Mouse (Mus musculus) liver, embryonic 16.5 days (tissue): ENCODE results near the gene Mertk. TPM values are rescaled to one million over a fixed set of nuclear protein-coding genes. Genes with fewer than 3 reads are reported as not detected.

ENCODE experiments used
- ATAC-seq: fragments of 200-750 bp; cut with Nextera tagmentation; 2 replicates; pipeline ENCODE4 v1.8.0; 2017; ENCODE audit warnings: low read depth, mild to moderate bottlenecking, moderate number of reproducible peaks, moderate library complexity
- H3K27ac ChIP-seq: fragments of 300-500 bp; sonication (generic); 2 replicates; pipeline ENCODE4 v1.5.1; 2014; ENCODE audit warnings: mild to moderate bottlenecking, low read length
- H3K27me3 ChIP-seq: fragments of 300-500 bp; sonication (generic); 2 replicates; pipeline ENCODE4 v1.6.1; 2014; ENCODE audit warnings: low read depth, low read length, mixed read lengths; ENCODE audit not compliant: control insufficient read depth, insufficient read depth
- H3K36me3 ChIP-seq: fragments of 300-500 bp; sonication (generic); 2 replicates; pipeline ENCODE4 v1.6.1; 2014; ENCODE audit warnings: mild to moderate bottlenecking; ENCODE audit not compliant: control insufficient read depth, insufficient read depth
- H3K4me1 ChIP-seq: fragments of 300-500 bp; sonication (generic); 2 replicates; pipeline ENCODE4 v1.6.1; 2014; ENCODE audit warnings: low read depth, low read length, mixed read lengths; ENCODE audit not compliant: control insufficient read depth
- H3K4me2 ChIP-seq: fragments of 300-500 bp; sonication (generic); 2 replicates; pipeline ENCODE4 v1.6.1; 2014; ENCODE audit warnings: low read depth, low read length, mixed read lengths
- H3K4me3 ChIP-seq: fragments of 300-500 bp; sonication (generic); 2 replicates; pipeline ENCODE4 v1.5.1; 2014; ENCODE audit warnings: low read depth, mild to moderate bottlenecking, low read length
- H3K9ac ChIP-seq: fragments of 300-500 bp; sonication (generic); 2 replicates; pipeline ENCODE4 v1.6.1; 2014; ENCODE audit warnings: low read depth, low read length
- H3K9me3 ChIP-seq: fragments of 300-500 bp; sonication (generic); replicated peaks from 2 replicates; pipeline ENCODE4 v1.6.1; 2016; ENCODE audit warnings: low read length; ENCODE audit not compliant: control insufficient read depth
- WGBS: fragments of 180-500 bp; shearing (Covaris S2); extraction: QIAGEN DNeasy Blood & Tissue Kit; methylation state at CpG from one replicate; pipeline ENCODE4 v1.1.7; 2014; ENCODE audit not compliant: insufficient replicate concordance; 5-methylcytosine and 5-hydroxymethylcytosine counted together
- polyA plus RNA-seq: library from polyadenylated mRNA; unstranded; fragments of >200 nt; fragmentation: Nextera tagmentation; extraction: Ambion mirVana; gene quantifications from 2 replicates; pipeline ENCODE4 v1.2.1, GENCODE M21; 2015

The Mertk gene
- polyA plus RNA-seq, 1 experiment from 2014 or later = 7.4 TPM

GRCm38 (mm10) chr2:128729141-128729540 is 30.4 kb downstream of the Mertk start:
- ATAC-seq = no peak
- Histone ChIP-seq H3K9me3 (no peaks in the 10 kb centered on the region), H3K27ac (no peak overlapping the region), H3K27me3 (no peaks in the 10 kb centered on the region), H3K4me3 (no peak overlapping the region), H3K4me1 (no peaks in the 10 kb centered on the region), H3K36me3 (no peaks in the 10 kb centered on the region), H3K9ac (no peak overlapping the region), H3K4me2 (no peak overlapping the region)
- 69% methylated on average over 7 of the region's 7 CpGs for WGBS

- Histone ChIP-seq H3K27ac (no peak overlapping the region), H3K9me3 (no peaks in the 10 kb centered on the region), H3K9ac (no peak overlapping the region), H3K27me3 (no peaks in the 10 kb centered on the region), H3K4me3 (no peak overlapping the region), H3K36me3 (no peaks in the 10 kb centered on the region), H3K4me2 (no peak overlapping the region), H3K4me1 (no peaks in the 10 kb centered on the region)
- WGBS = 67% methylated on average over 10 of the region's 10 CpGs
- no peak for ATAC-seq
Observed at GRCm38 (mm10) chr2:128731514-128731913, 32.8 kb downstream of the Mertk start.

- Histone ChIP-seq H3K4me3 (no peak overlapping the region), H3K27me3 (no peaks in the 10 kb centered on the region), H3K9me3 (no peaks in the 10 kb centered on the region), H3K36me3 (no peaks in the 10 kb centered on the region), H3K9ac (no peak overlapping the region), H3K27ac (no peak overlapping the region), H3K4me1 (no peaks in the 10 kb centered on the region), H3K4me2 (no peak overlapping the region)
- ATAC-seq = no peak
- 52% methylated on average over 1 of the region's 1 CpGs for WGBS
Observed at GRCm38 (mm10) chr2:128731951-128732350, 33.2 kb downstream of the Mertk start.

DNA sequence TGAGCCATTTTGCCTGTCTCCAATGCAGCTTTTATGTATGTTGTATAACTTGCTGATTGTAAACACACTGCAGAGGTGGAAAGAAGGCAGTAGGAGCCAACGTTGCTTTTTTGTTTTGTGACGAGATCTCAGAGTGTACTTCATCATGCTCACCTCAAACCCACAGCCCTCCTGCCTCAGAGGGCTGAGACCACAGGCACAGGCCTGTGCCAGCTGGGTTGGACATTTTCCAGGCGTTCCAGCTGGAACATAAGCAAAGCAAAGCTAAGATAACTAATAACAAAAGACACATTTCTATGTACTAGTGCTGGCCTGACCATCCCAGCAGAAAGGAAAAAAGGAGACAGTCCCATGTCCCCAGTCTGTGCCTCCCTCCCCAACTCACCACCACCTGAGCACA is 36.3 kb downstream of the Mertk start:
- Histone ChIP-seq H3K9ac (no peak overlapping the region), H3K27ac (no peak overlapping the region), H3K27me3 (no peaks in the 10 kb centered on the region), H3K4me1 (no peaks in the 10 kb centered on the region), H3K4me3 (no peak overlapping the region), H3K9me3 (no peaks in the 10 kb centered on the region), H3K36me3 (no peaks in the 10 kb centered on the region), H3K4me2 (no peak overlapping the region)
- no peak for ATAC-seq
- WGBS = 47% methylated on average over 3 of the region's 3 CpGs

DNA sequence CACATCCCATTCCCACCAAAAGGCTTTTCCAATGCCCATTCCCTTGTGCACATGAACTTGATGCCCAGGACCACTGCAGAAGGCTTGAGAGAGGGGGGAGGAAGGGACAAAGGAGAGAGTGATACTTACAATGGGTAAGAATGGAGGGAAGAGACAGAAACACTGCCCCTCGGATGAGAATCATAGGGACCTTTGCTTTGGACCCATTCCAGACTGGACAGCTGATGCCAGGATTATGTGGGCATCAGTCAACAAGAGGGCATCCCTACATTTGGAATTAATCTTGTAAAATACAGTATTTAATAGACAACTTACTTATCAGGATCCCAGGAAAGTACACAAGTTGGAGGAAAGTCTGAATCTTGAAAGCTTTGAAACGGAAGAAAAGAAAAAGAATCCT is 38.3 kb downstream of the Mertk start:
- H3K9me3 ChIP-seq = no peaks in the 10 kb centered on the region

DNA sequence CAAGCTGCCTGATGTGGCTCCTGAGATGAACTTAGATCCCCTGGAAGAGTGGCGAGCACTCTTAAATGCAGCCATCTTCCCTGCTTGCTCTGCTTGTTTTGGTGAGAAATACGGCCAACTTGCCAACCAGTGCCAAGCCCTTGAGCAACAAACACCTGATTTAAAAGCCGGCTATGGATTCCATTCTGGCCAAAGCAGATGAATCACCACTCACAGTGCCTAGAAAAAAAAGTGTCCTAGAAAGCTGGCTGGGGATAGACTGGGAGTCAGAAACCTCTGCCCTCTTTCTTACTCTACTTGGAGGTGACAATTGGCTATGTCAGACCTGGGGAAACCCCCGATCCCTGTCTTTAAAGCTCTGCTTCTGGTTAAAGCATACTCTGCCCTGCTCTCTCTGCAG is 39.0 kb downstream of the Mertk start:
- ATAC-seq = no peak
- Histone ChIP-seq H3K4me2 (no peak overlapping the region), H3K9ac (no peak overlapping the region), H3K9me3 (no peaks in the 10 kb centered on the region), H3K27ac (no peak overlapping the region), H3K4me3 (no peak overlapping the region), H3K4me1 (no peaks in the 10 kb centered on the region), H3K27me3 (no peaks in the 10 kb centered on the region), H3K36me3 (no peaks in the 10 kb centered on the region)
- WGBS = 55% methylated on average over 4 of the region's 4 CpGs

More for the DNA sequence above, 38.3 kb downstream of the Mertk start:
- H3K4me3 ChIP-seq = no peak overlapping the region
- H3K27me3 ChIP-seq = no peaks in the 10 kb centered on the region
- 66% methylated on average over 2 of the region's 2 CpGs for WGBS
- no peak overlapping the region for H3K4me2 ChIP-seq
- no peak overlapping the region for H3K27ac ChIP-seq
- H3K36me3 ChIP-seq = no peaks in the 10 kb centered on the region
- no peak overlapping the region for H3K9ac ChIP-seq
- ATAC-seq = no peak
- H3K4me1 ChIP-seq = no peaks in the 10 kb centered on the region

- Histone ChIP-seq H3K9ac (no peak overlapping the region), H3K36me3 (no peaks in the 10 kb centered on the region), H3K9me3 (no peaks in the 10 kb centered on the region), H3K27me3 (no peaks in the 10 kb centered on the region), H3K27ac (no peak overlapping the region), H3K4me1 (no peaks in the 10 kb centered on the region), H3K4me2 (no peak overlapping the region), H3K4me3 (no peak overlapping the region)
- 63% methylated on average over 10 of the region's 10 CpGs for WGBS
- no peak for ATAC-seq
Observed at GRCm38 (mm10) chr2:128738725-128739258, 40.0 kb downstream of the Mertk start.

DNA sequence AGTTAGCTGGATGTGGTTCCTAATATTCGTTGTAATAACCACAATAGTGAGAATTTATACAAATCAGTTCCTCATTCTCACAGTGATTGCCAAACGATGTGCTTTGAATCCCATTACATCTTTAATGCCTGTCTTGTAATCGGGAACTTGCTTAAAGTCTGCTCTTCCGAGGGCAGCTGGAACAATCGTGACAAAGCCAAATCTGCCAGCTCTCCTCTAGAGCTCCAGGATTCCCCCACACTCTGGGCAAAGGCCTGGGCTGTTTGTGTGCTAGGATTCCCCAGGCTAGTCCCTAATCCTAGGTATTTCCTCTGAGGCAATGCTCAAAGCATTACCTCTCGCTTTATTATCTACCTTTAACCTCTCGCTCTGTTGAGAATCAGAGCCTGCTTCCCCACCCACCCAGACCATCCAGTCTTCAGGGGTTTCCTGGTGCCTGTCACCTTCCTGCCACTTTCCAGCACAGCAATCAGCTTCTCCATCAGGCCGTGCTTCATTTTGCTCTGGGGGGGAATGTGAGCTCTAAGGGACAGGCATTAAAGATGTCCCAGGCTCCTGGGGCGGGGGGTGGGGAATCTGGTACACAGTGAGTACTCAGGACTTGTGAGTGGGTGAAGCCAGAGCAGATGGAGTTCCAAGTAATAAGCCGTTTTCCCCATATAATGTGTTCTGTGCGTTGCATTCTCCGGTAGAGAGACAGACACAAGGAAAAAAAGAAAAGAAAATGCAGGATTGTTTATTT is 47.3 kb downstream of the Mertk start:
- H3K9me3 ChIP-seq = no peaks in the 10 kb centered on the region
- H3K27ac ChIP-seq = peak overlapping the region; percentile 19
- no peaks in the 10 kb centered on the region for H3K4me1 ChIP-seq
- WGBS = 45% methylated on average over 12 of the region's 12 CpGs
- no peak overlapping the region for H3K4me3 ChIP-seq
- H3K36me3 ChIP-seq = no peaks in the 10 kb centered on the region
- no peak for ATAC-seq
- H3K9ac ChIP-seq = no peak overlapping the region
- no peak overlapping the region for H3K4me2 ChIP-seq
- H3K27me3 ChIP-seq = no peaks in the 10 kb centered on the region

- no peak for ATAC-seq
Observed at GRCm38 (mm10) chr2:128746621-128747151, 47.9 kb downstream of the Mertk start.

More at GRCm38 (mm10) chr2:128746621-128747151, 47.9 kb downstream of the Mertk start:
- 51% methylated on average over 5 of the region's 5 CpGs for WGBS
- Histone ChIP-seq H3K4me1 (no peaks in the 10 kb centered on the region), H3K27me3 (no peaks in the 10 kb centered on the region), H3K9me3 (no peaks in the 10 kb centered on the region), H3K4me3 (no peak overlapping the region), H3K36me3 (no peaks in the 10 kb centered on the region), H3K4me2 (no peak overlapping the region), H3K9ac (no peak overlapping the region), H3K27ac (peak overlapping the region; percentile 19; the same call in 1 of the 2 replicates)
